Mouse (Mus musculus): ENCODE results near the gene Ppm1b. TPM values are rescaled to one million over a fixed set of nuclear protein-coding genes. Genes with fewer than 3 reads are reported as not detected.

The Ppm1b gene
- polyA plus RNA-seq, 1 experiment from 2014 or later = 53.4 TPM

DNA sequence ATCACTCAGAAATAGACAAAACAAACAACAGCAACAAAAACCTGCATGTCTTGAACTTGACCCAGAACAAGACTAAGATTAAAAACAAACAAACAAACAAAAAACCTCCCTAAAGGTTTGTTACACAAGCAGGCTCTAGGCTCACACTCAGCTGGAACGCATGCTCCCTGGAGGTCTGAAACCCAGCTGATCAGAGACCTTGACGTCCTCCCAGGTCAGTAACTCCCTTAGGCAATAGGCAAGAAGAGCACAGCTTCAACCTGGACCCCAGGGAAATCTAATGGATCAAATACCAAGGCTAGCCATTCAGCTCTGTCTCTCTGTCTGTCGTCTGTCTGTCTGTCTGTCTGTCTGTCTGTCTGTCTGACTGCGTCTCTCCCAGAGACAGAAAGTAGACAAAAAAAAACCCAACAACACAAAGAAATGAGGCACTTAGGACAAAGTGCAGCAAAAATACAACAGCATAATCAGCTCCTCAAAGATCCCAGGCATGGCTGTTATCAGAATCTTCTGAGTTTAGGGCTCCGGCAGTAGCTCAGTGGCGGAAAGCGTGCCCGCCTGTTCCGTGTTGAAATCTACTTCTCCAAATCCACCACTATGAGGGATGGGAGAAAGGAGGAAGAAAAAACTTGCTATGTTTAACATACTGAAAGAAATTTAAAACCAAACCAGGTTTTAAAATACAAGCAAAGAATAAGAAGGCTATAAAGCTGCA is 16.4 kb upstream of the Ppm1b start:
- Histone ChIP-seq H3K4me2 (no peak overlapping the region), H3K27ac (replicated peaks) (no peak overlapping the region), H3K4me1 (peaks cover 25% of the 10 kb centered on the region), H3K27me3 (replicated peaks) (no peaks in the 10 kb centered on the region), H3K4me3 (no peak overlapping the region), H3K36me3 (no peaks in the 10 kb centered on the region), H3K9ac (no peak overlapping the region), H3K9me3 (peaks cover 4% of the 10 kb centered on the region)
- 61% methylated on average over 9 of the region's 9 CpGs for WGBS
- no peak for ATAC-seq (ENCODE audit: extremely low read depth, insufficient number of reproducible peaks, low FRiP score, low TSS enrichment)

DNA sequence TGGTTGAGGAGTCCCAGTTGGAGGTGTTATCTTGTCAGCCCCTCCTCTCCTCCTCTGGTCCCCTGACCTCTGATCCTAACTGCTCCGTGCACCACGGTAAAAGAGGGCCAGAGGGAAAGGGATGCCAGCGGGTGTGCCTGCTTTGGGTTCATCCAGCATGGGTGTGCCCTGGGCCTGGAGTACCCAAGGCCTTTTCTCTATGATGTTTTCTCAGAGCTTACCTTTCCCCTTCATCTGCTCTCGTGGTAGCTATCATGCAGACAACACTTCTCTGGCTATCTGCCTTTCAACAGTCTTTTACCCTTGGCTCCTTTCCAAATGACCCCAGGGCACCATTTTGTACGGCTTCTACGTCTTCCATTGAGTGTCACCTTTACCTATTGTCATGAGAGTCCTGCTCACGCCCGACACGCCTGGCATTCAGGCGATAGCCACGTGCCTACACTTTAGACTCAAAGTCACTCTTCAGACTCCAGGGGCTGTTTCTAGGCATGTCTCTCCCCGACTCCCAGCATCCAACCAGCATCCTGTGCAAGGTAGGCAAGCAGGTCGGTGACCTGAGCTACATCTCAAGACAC is 15.2 kb upstream of the Ppm1b start:
- 69% methylated on average over 13 of the region's 13 CpGs for WGBS
- no peak for ATAC-seq (ENCODE audit: extremely low read depth, insufficient number of reproducible peaks, low FRiP score, low TSS enrichment)
- Histone ChIP-seq H3K9me3 (peaks cover 4% of the 10 kb centered on the region), H3K4me2 (no peak overlapping the region), H3K27me3 (replicated peaks) (no peaks in the 10 kb centered on the region), H3K27ac (replicated peaks) (no peak overlapping the region), H3K4me3 (no peak overlapping the region), H3K9ac (no peak overlapping the region), H3K4me1 (peaks cover 25% of the 10 kb centered on the region), H3K36me3 (no peaks in the 10 kb centered on the region)

DNA sequence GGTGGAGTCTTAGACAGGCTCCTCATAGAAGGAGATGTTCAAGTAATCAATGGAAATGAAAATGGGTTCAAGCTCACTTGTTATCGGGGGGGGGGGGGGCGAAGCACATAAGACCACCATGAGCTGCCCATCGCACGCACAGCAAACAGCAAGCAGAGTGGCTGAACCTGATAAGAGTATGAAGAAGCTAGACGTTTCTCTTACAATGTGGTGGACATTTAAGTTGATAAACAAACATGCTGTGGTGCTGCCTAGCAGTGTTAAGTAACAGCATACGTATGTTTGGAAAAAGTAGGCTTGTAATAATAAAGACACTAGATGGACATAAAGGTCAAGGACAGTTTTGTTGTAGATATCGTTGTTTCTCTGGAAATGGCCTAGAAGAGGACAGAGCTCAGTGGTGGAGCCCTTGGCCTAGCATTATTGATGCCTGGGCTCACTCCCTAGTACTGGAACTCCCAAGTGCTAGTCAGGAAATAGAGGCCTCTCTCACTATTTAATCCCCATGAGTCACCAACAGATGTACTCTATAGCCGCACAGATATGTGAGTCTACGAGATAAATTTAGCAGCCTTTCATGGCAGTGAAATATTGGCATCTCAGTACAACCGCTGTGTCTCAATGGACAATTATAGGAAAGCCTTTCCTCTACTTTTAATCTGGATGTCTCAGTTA is 14.0 kb upstream of the Ppm1b start:
- Histone ChIP-seq H3K4me2 (no peak overlapping the region), H3K27me3 (replicated peaks) (no peaks in the 10 kb centered on the region), H3K9ac (no peak overlapping the region), H3K4me3 (no peak overlapping the region), H3K9me3 (peaks cover 4% of the 10 kb centered on the region), H3K36me3 (no peaks in the 10 kb centered on the region), H3K4me1 (peaks cover 25% of the 10 kb centered on the region), H3K27ac (replicated peaks) (peak overlapping the region; percentile 42)
- no peak for ATAC-seq (ENCODE audit: extremely low read depth, insufficient number of reproducible peaks, low FRiP score, low TSS enrichment)
- 57% methylated on average over 10 of the region's 10 CpGs for WGBS

DNA sequence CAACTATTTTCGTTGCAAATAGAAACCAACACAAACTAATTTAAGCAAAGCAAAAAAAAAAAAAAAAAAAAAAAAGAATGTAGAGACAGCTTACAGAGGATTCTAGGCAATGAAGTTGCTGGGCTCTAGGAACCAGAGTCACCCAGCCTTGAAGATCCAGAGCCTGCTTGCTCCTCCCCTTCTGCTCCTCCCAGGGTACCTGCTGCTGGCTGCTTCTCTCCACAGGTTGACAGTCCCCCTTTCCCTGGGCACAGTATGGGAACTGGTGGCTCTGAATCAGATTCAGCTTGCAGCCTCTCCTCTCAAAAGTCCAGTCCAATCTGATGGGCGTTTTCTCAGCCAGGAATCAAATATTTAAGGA is 13.5 kb upstream of the Ppm1b start:
- no peak overlapping the region for H3K27ac ChIP-seq (replicated peaks)

DNA sequence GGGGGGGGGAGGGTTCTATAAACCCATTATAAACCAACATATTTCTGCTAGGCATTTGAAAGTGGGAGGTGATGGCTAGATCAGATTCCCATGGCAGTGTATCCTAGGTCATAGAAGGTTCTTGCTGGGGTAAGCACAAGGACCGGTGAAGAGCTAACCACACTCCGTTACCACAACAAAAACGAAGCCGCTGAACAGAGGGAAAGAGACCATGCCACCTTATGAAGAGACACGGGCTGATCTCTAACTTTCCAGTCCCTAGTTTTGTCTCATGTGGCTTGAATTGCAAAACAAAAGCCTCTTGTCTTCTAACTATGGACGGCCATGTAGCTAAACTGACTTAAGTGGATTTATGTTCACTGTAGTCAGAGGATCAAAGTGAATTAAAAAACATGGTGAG is 12.2 kb upstream of the Ppm1b start:
- no peak overlapping the region for H3K4me2 ChIP-seq
- no peak overlapping the region for H3K9ac ChIP-seq
- WGBS = 84% methylated on average over 6 of the region's 6 CpGs
- no peaks in the 10 kb centered on the region for H3K9me3 ChIP-seq
- H3K4me3 ChIP-seq = no peak overlapping the region
- no peak overlapping the region for H3K27ac ChIP-seq (replicated peaks)
- no peaks in the 10 kb centered on the region for H3K36me3 ChIP-seq
- no peak for ATAC-seq (ENCODE audit: extremely low read depth, insufficient number of reproducible peaks, low FRiP score, low TSS enrichment)
- H3K4me1 ChIP-seq = peaks cover 25% of the 10 kb centered on the region
- no peaks in the 10 kb centered on the region for H3K27me3 ChIP-seq (replicated peaks)

More for the DNA sequence above, 13.5 kb upstream of the Ppm1b start:
- Histone ChIP-seq H3K9me3 (peaks cover 4% of the 10 kb centered on the region), H3K4me2 (no peak overlapping the region), H3K4me3 (no peak overlapping the region), H3K36me3 (no peaks in the 10 kb centered on the region), H3K9ac (no peak overlapping the region), H3K27me3 (replicated peaks) (no peaks in the 10 kb centered on the region), H3K4me1 (peaks cover 25% of the 10 kb centered on the region)
- ATAC-seq (ENCODE audit: extremely low read depth, insufficient number of reproducible peaks, low FRiP score, low TSS enrichment) = no peak
- 54% methylated on average over 2 of the region's 2 CpGs for WGBS

DNA sequence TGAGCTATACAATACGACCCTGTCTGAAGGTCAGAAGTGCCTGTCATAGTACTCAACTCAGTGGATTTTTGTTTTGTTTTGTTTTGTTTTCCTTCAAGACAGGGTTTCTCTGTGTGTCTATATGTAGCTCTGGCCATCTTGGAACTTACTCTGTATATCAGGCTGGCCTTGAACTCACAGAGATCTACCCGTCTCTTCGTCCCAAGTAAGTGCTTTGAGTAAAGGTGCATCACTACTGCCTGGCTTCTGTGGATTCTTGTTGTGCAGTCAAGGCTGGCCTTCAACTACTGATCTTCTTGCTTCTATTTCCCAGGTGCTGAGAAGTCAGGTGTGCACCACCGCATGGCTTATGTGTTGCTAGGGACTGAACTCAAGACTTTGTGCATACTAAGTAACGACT is 4.0 kb upstream of the Ppm1b start:
- ATAC-seq (ENCODE audit: extremely low read depth, insufficient number of reproducible peaks, low FRiP score, low TSS enrichment) = no peak
- 90% methylated on average over 5 of the region's 5 CpGs for WGBS
- no peaks in the 10 kb centered on the region for H3K36me3 ChIP-seq

DNA sequence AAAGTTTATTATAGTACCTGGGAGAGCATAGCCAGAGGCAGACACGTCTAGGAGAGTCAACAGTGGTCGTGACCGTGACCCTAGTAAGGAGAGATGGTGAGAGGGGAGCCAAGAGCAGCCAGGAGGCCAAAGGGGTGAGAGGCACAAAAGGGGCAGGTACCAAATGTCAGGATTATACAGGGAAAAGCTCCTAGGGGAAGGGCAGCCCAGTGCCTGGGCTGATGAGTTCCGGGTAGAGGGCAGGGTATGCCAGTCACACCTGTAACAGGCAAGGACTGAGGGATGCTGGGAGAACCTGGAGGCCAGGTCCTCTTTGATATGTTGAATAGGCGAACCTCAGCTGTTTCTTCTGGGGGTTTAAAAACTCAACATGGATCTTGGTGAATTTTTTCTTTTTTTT is 2.8 kb upstream of the Ppm1b start:
- 76% methylated on average over 5 of the region's 5 CpGs for WGBS
- Histone ChIP-seq H3K4me3 (no peak overlapping the region), H3K36me3 (no peaks in the 10 kb centered on the region), H3K27me3 (replicated peaks) (no peaks in the 10 kb centered on the region), H3K9me3 (no peaks in the 10 kb centered on the region), H3K4me1 (peaks cover 9% of the 10 kb centered on the region), H3K4me2 (no peak overlapping the region), H3K27ac (replicated peaks) (no peak overlapping the region), H3K9ac (no peak overlapping the region)
- no peak for ATAC-seq (ENCODE audit: extremely low read depth, insufficient number of reproducible peaks, low FRiP score, low TSS enrichment)

More for the DNA sequence above, 4.0 kb upstream of the Ppm1b start:
- H3K9ac ChIP-seq = no peak overlapping the region
- H3K4me2 ChIP-seq = no peak overlapping the region
- H3K9me3 ChIP-seq = no peaks in the 10 kb centered on the region
- H3K4me3 ChIP-seq = no peak overlapping the region
- no peak overlapping the region for H3K27ac ChIP-seq (replicated peaks)
- H3K4me1 ChIP-seq = peaks cover 9% of the 10 kb centered on the region
- no peaks in the 10 kb centered on the region for H3K27me3 ChIP-seq (replicated peaks)

DNA sequence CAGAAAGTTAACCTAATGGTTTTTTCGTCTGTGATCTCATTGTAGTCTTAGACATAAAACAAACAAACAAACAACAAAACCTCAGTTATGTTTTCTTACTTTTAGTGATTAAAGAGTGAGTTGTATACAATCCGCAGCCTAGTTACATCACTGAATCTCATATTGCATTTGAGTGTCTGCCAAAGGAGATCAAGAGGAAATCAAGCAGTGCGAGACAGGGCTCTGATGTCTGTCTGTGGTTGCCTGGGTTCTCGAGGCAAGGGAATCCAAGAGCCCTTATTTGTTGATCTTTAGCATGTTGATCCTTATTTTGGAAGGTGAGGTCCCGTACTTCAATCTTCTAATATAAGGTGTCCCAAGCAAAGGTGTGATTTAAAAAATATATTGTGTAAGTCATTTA is 1.7 kb upstream of the Ppm1b start:
- Histone ChIP-seq H3K27ac (replicated peaks) (no peak overlapping the region), H3K4me1 (peaks cover 19% of the 10 kb centered on the region), H3K27me3 (replicated peaks) (no peaks in the 10 kb centered on the region), H3K36me3 (no peaks in the 10 kb centered on the region), H3K9ac (no peak overlapping the region), H3K4me3 (no peak overlapping the region), H3K4me2 (no peak overlapping the region), H3K9me3 (no peaks in the 10 kb centered on the region)
- 85% methylated on average over 5 of the region's 5 CpGs for WGBS
- ATAC-seq (ENCODE audit: extremely low read depth, insufficient number of reproducible peaks, low FRiP score, low TSS enrichment) = no peak

DNA sequence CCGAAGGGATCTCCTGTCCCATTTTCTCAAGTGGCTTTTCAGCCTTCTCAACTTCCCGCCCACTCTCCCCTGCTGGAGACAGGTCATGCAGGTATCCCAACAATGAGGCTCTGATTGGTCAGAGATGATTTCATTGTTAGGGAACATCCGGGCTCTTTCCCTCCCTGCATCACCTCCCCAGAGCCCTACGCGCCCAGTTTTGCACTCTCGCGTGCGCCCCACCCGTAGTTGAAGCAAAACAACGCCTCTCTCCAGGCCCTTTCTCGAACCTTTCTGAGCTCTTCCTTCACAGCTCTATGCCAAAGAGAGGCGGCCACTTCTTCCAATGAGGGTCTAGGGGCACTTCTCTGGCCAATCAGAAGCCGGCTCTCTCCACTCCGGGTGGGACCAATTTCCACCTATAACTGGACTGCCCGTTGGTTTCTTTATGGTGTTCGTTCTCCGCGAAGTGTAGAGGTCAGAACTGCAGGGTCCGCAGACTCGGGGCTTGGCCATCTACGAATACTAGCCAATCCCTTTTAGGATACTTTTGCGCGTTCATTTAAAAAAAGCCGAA is 468 bp downstream of the Ppm1b start:
- H3K4me3 ChIP-seq = peak overlapping the region; percentile 98
- ATAC-seq (ENCODE audit: extremely low read depth, insufficient number of reproducible peaks, low FRiP score, low TSS enrichment) = peak; percentile 75
- peak overlapping the region; percentile 87 for H3K4me2 ChIP-seq
- no peaks in the 10 kb centered on the region for H3K27me3 ChIP-seq (replicated peaks)
- under 1% methylated on average over 24 of the region's 24 CpGs for WGBS
- no peaks in the 10 kb centered on the region for H3K9me3 ChIP-seq
- peaks cover 29% of the 10 kb centered on the region for H3K4me1 ChIP-seq
- peak overlapping the region; percentile 83 for H3K9ac ChIP-seq
- peak overlapping the region; percentile 96 for H3K27ac ChIP-seq (replicated peaks)
- no peaks in the 10 kb centered on the region for H3K36me3 ChIP-seq

DNA sequence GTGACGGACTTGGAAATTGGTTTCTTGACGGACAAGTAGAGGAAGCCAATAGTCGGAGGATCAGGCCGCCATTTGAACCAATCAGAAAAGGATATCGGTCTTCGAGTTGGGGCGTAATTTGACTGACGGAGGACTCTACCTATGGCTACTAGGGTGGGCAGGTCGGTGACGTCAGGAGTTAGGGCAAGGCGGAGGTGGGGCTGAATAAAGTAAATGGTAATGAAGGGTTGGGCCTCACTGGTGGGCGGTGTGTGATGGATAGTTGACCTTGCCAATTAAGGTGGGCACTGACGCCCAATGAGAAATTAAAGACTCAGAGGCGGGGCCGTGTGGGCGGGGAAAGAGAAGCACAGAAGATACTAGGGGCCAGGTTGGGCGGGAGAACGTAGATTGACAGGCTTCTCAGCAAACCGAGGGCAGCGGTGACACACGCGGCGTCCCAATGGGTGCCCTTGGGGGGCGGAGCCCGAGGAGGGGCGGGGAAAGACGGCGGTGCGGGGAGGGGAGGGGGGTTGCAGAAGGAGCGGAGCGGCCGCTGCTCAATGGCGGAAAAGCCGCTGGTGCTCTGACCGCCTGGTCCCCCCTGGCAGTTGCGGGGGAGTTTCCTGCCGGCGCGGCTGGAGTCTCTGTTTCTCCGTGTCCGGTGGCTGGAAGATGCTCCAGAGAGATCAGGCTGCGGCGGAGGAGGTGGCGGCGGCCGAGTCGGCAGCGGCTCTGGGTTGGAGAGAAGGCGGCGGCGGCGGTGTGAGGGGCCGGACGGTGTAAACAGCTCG is 1.1 kb downstream of the Ppm1b start:
- H3K9me3 ChIP-seq = no peaks in the 10 kb centered on the region
- H3K4me2 ChIP-seq = peak overlapping the region; percentile 87
- peaks cover 29% of the 10 kb centered on the region for H3K4me1 ChIP-seq
- ATAC-seq (ENCODE audit: extremely low read depth, insufficient number of reproducible peaks, low FRiP score, low TSS enrichment) = peak; percentile 98
- no peaks in the 10 kb centered on the region for H3K36me3 ChIP-seq
- H3K4me3 ChIP-seq = peak overlapping the region; percentile 98
- peak overlapping the region; percentile 99 for H3K9ac ChIP-seq
- WGBS = under 1% methylated on average over 54 of the region's 55 CpGs
- no peaks in the 10 kb centered on the region for H3K27me3 ChIP-seq (replicated peaks)
- peak overlapping the region; percentile 96 for H3K27ac ChIP-seq (replicated peaks)

DNA sequence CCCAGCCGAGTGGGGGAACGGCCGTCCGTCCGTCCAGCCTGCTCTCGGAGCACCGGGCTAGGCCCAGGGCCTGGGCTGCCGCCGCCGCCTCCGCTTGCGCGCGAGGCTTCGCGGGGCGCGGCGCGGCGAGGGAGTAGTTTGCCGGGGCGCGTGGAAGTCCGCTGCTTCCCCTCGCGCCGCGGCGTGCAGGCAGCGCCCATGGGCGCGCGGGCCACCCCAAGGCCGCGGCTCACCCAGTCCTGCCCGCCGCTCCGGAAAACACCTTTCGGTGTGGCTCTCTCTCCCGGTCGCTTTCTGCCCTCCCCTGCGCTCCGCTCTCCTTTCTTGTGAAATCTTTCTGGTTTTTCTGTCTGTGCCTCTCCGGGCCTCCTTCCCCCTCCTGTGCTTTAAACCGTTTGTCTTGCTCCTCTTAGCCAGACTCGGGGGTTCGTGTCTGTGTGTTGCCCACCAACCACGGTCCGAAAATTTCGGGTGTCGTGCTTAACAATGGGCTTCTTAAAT is 1.9 kb downstream of the Ppm1b start:
- Histone ChIP-seq H3K27ac (replicated peaks) (peak overlapping the region; percentile 96), H3K9ac (peak overlapping the region; percentile 99), H3K9me3 (no peaks in the 10 kb centered on the region), H3K4me3 (peak overlapping the region; percentile 98), H3K4me1 (peaks cover 29% of the 10 kb centered on the region), H3K4me2 (peak overlapping the region; percentile 74), H3K36me3 (no peaks in the 10 kb centered on the region), H3K27me3 (replicated peaks) (no peaks in the 10 kb centered on the region)
- under 1% methylated on average over 38 of the region's 52 CpGs for WGBS
- no peak for ATAC-seq (ENCODE audit: extremely low read depth, insufficient number of reproducible peaks, low FRiP score, low TSS enrichment)
